Mouse (Mus musculus) testis, adult 2 months (tissue): ENCODE results near the gene Spdya.

Experiments used
- CTCF ChIP-seq: fragments of 200-500 bp; IDR thresholded peaks from 2 replicates; pipeline ENCODE4 v1.5.1; 2012; ENCODE audit warnings: low read depth, mild to moderate bottlenecking, inconsistent platforms, low read length, moderate library complexity; ENCODE audit not compliant: control insufficient read depth, insufficient read depth, insufficient replicate concordance
- POLR2A ChIP-seq: fragments of 200-500 bp; IDR thresholded peaks from 2 replicates; pipeline ENCODE4 v1.6.1; 2012; ENCODE audit warnings: low read depth, mild to moderate bottlenecking, inconsistent platforms, low read length, moderate library complexity; ENCODE audit not compliant: control insufficient read depth

GRCm38 (mm10) chr17:71579176-71579705 lies 27.4 kb downstream of the Spdya start:
- TF ChIP-seq POLR2A (no peak), CTCF (no peak)
